ENCODE assay signal across 8 mouse cellular contexts in the genomic region with DNA sequence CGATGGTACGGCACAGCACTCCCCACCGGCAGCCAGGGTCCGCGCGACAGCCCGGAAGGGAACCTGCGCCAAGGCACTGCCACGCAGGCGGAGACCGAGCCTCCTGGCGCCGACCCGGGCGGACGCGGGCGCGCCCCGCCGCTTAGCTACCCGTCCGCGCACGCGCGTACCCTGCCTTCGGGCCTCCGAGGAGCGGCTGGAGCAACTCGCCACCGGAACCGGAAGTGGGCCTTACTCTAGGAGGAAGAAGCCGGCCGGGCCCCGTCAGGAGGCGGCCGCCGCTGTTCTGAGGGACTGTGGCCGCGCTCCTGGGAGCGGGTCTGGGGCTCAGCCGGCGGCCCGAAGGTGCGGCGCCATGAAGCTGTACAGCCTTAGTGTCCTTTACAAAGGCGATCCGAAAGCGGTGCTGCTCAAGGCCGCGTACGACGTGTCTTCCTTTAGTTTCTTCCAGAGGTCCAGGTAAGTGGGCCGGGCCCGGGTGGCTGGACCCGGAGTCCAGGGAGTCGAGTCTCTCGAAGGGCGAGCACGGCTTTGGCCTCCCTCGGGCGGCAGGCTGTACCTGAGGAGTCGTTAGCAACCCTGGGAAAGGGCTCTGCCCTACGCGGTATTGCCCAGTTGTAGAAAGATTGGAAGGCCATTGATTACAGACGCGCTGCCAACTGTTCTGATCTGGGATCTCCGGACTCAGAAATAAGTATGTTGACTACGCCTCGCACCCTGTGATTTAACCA. TPM values are rescaled to one million over a fixed set of nuclear protein-coding genes. Genes with fewer than 3 reads are reported as not detected.
DNase-seq lines count a peak whose midpoint lies in the region; ATAC-seq and TF ChIP-seq lines count a peak whose summit lies in the region.

Ykt6 (plus strand) TSS at position 148 of the 731 bp plus-strand sequence.

- peak; percentile 88 for ATAC-seq in Patski
- ATAC-seq in hindbrain, embryonic 13.5 days (ENCODE audit: low FRiP score): peak; percentile 97

- CTCF ChIA-PET in Patski (lab: Charles Lee): interaction anchor here (1.8 kb wide), 1 partner anchor 42 kb away, joined by 4 read pairs; no protein-coding TSS in a partner anchor

- in situ Hi-C loops in Patski (cut with MboI; ENCODE audit: low pct_unique_long_range_greater_than_20kb): no loop called here

- peak; percentile 46 for DNase-seq in Patski (ENCODE audit: low read depth, low spot score)
- peak; percentile 95 to 97 for DNase-seq in cerebellum, postnatal 14 days
- DNase-seq in frontal cortex, postnatal 14 days (ENCODE audit: low spot score in 2 of 2): peak; percentile 84 to 91
- DNase-seq in layer of hippocampus, postnatal 25 days (ENCODE audit: extremely low spot score in 1 of 2, low spot score in 1 of 2): peak; percentile 85 to 90
- DNase-seq in lung, postnatal 25 days (ENCODE audit: low spot score): peak; percentile 97
- DNase-seq in retina, embryonic 14.5 days (ENCODE audit: low spot score): peak; percentile 96
- DNase-seq in thymus, postnatal 4 days: peak; percentile 92

- no peaks in the 10 kb centered on the region for H3K9me3 ChIP-seq in hindbrain, embryonic 13.5 days

- POLR2A ChIA-PET in Patski (lab: Charles Lee): no interaction called here

- WGBS in hindbrain, embryonic 13.5 days: under 1% methylated on average over 69 of the region's 71 CpGs

- peak within 1 kb of the TSS; percentile 92 for H3K27ac ChIP-seq in hindbrain, embryonic 13.5 days

- peaks cover 17% of the 10 kb centered on the region for H3K36me3 ChIP-seq in hindbrain, embryonic 13.5 days

- peak within 1 kb of the TSS; percentile 83 for H3K4me2 ChIP-seq in hindbrain, embryonic 13.5 days

- peak within 1 kb of the TSS; percentile 87 for H3K4me3 ChIP-seq in hindbrain, embryonic 13.5 days

- H3K27me3 ChIP-seq in Patski: no peaks in the 10 kb centered on the region
- no peaks in the 10 kb centered on the region for H3K27me3 ChIP-seq in hindbrain, embryonic 13.5 days

- TF ChIP-seq CTCF in Patski (IDR thresholded peaks at IDR 0.05): no peak

- H3K9ac ChIP-seq in hindbrain, embryonic 13.5 days: peak within 1 kb of the TSS; percentile 96

- peaks cover 27% of the 10 kb centered on the region for H3K4me1 ChIP-seq in hindbrain, embryonic 13.5 days (replicated peaks)

RNA-seq across cellular contexts. Expression of gene Ykt6, which starts in this region (rescaled TPM):
- polyA plus RNA-seq in Patski (2021): 94.5 TPM
- polyA plus RNA-seq in hindbrain, embryonic 13.5 days (2015; fragmentation: Nextera tagmentation; extraction: Ambion mirVana): 76.0 and 78.1 TPM in 2 replicates
- total RNA-seq in layer of hippocampus, postnatal 25 days (2021): 10 to 100 TPM; 70.2 to 73.0 TPM

Comparison
In these comparisons a context has a peak if more than half of its experiments do, and no peak if none do; other contexts are left out.
1. Peak in every context shown above with its lines: DNase-seq, ATAC-seq, H3K4me3 ChIP-seq and H3K27ac ChIP-seq.
2. DNase-seq: peak in every context shown above with its lines; median percentile 97 in lung, postnatal 25 days; 96 in cerebellum, postnatal 14 days; 96 in retina, embryonic 14.5 days; 92 in thymus, postnatal 4 days; 88 in frontal cortex, postnatal 14 days; 88 in layer of hippocampus, postnatal 25 days; 46 in Patski.